Mouse (Mus musculus) intestine, embryonic 14.5 days (tissue): Measurements from ENCODE around the gene Hes7. TPM values are rescaled to one million over a fixed set of nuclear protein-coding genes. Genes with fewer than 3 reads are reported as not detected.

Experiments
- ATAC-seq: fragments of 200-750 bp; cut with Nextera tagmentation; replicated peaks from 2 replicates; pipeline ENCODE4 v1.8.0; 2017; ENCODE audit warnings: low read depth, moderate number of reproducible peaks, moderate TSS enrichment, moderate library complexity; ENCODE audit not compliant: low FRiP score, low TSS enrichment
- DNase-seq: peaks from one replicate; pipeline ENCODE4 v3.0.0-alpha.2; 2018; ENCODE audit warnings: low spot score
- H3K27ac ChIP-seq: fragments of 300-500 bp; sonication (generic); 2 replicates; pipeline ENCODE4 v1.5.1; 2014; ENCODE audit warnings: low read depth, mild to moderate bottlenecking, control low read depth
- H3K27me3 ChIP-seq: fragments of 300-500 bp; sonication (generic); replicated peaks from 2 replicates; pipeline ENCODE4 v1.6.1; 2014; ENCODE audit warnings: low read length, control low read depth; ENCODE audit not compliant: control insufficient read depth, insufficient read depth
- H3K36me3 ChIP-seq: fragments of 300-500 bp; sonication (generic); 2 replicates; pipeline ENCODE4 v1.6.1; 2014; ENCODE audit warnings: low read length, control low read depth; ENCODE audit not compliant: control insufficient read depth, insufficient read depth
- H3K4me1 ChIP-seq: fragments of 300-500 bp; sonication (generic); replicated peaks from 2 replicates; pipeline ENCODE4 v1.6.1; 2014; ENCODE audit warnings: low read length, control low read depth, mixed read lengths; ENCODE audit not compliant: control insufficient read depth, insufficient read depth
- H3K4me2 ChIP-seq: fragments of 300-500 bp; sonication (generic); 2 replicates; pipeline ENCODE4 v1.6.1; 2014; ENCODE audit warnings: low read length
- H3K4me3 ChIP-seq: fragments of 300-500 bp; sonication (generic); 2 replicates; pipeline ENCODE4 v1.5.1; 2014; ENCODE audit warnings: low read depth, low read length, control low read depth, mixed read lengths
- H3K9ac ChIP-seq: fragments of 300-500 bp; sonication (generic); 2 replicates; pipeline ENCODE4 v1.6.1; 2014; ENCODE audit warnings: mild to moderate bottlenecking, low read length
- H3K9me3 ChIP-seq: fragments of 300-500 bp; sonication (generic); 2 replicates; pipeline ENCODE4 v1.6.1; 2016; ENCODE audit warnings: low read length, control low read depth; ENCODE audit not compliant: control insufficient read depth
- WGBS: fragments of 180-500 bp; shearing (Covaris S2); extraction: QIAGEN DNeasy Blood & Tissue Kit; methylation state at CpG from one replicate; pipeline ENCODE4 v1.1.7; 2014; 5-methylcytosine and 5-hydroxymethylcytosine counted together
- polyA plus RNA-seq: library from polyadenylated mRNA; unstranded; fragments of >200 nt; fragmentation: Nextera tagmentation; extraction: Ambion mirVana; gene quantifications from 2 replicates; pipeline ENCODE4 v1.2.1, GENCODE M21; 2014

The Hes7 gene
- 0.28 and 0.32 TPM in 2 replicates for polyA plus RNA-seq

DNA sequence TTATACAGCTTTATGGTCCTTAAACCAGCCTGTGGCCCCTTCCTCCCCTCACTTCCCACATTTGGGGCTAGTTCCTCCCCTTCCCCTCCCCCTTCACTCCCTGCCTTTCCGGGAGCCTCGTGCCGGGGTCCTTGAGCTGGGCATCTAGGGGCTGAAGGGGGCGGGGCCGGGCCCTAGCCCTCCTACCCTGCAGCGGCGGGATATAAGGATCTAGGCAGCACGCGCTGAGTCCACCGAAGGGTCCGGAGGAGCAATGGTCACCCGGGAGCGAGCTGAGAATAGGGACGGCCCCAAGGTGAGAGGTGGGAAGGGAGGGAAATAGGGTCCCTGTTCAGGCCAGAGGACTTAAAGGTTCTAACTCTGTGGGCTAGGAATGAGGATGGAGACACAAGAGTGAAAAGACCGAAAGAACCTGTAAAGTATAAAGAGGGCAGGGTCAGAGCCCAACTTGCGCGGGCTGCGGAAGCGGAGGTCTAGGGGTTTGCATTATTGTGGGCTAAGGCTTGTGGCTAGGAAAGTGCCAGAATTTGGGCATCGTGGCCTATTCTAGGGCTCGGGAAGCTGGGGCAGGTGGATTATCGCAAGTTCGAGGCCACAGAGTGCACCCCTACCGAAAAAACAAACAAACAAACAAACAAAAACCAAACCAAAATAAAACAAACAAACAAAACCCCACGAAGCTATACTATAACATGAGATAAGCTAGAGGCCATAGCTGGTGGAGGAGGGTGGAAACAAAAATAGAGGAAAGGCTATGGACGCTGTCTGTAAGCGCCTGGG is at the start of gene Hes7:
Gene Hes7, plus strand, starts transcription at position 184 of the 780 bp plus-strand sequence.
- ATAC-seq (no peak), DNase-seq (peak; percentile 63)
- H3K9me3 ChIP-seq: no peaks in the 10 kb centered on the region
- H3K9ac ChIP-seq: peak within 1 kb of the TSS; percentile 60
- H3K4me2 ChIP-seq: peak within 1 kb of the TSS; percentile 94
- 2% methylated on average over 27 of the region's 27 CpGs for WGBS
- no peak within 1 kb of the TSS for H3K27ac ChIP-seq
- H3K27me3 ChIP-seq: 0 out of 2 replicates have a peak, but pooled peaks cover 4% of the 10 kb centered on the region
- H3K4me1 ChIP-seq: peaks cover 26% of the 10 kb centered on the region
- H3K36me3 ChIP-seq: no peaks in the 10 kb centered on the region
- H3K4me3 ChIP-seq: peak within 1 kb of the TSS; percentile 82

DNA sequence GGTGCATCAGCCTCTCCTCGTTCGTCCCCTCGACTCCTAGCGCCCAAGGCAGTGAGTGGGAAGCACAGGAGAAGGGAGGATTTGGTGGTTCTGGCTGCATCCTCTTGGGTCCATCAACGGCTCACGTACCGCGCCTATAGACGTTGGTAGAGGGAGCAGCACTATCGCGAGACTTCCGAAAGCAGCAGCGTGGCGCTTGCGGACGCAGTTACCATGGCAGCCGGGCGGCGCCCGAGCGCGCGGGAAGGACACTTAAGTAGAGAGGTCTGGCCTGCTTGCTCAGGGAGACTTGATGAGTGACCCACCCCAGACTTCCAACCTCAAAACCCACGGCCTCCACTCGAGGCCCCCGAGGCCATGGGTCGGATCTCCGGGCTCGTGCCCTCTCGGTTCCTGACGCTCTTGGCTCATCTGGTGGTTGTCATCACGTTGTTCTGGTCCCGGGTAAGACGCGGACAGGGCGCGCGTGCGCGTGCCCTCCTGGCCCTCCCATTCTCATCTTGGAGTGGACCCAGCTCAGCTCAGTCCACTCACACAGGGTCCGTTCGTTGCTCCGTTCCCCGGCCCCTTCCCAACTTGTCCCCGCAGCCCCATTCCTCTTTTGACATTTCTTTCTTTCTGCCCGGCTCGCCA is 49.5 kb upstream of the Hes7 start, which contains the start of gene Tmem107:
Gene Tmem107, plus strand, starts transcription at position 217 of the 633 bp plus-strand sequence.
- H3K27ac ChIP-seq: peak within 1 kb of the TSS; percentile 91
- peaks cover 18% of the 10 kb centered on the region for H3K4me1 ChIP-seq
- H3K9me3 ChIP-seq: no peaks in the 10 kb centered on the region
- peak; percentile 83 for ATAC-seq
- H3K4me3 ChIP-seq: peak within 1 kb of the TSS; percentile 71
- no peaks in the 10 kb centered on the region for H3K27me3 ChIP-seq
- H3K9ac ChIP-seq: peak within 1 kb of the TSS; percentile 77
- peak; percentile 95 for DNase-seq
- H3K36me3 ChIP-seq: no peaks in the 10 kb centered on the region
- peak within 1 kb of the TSS; percentile 71 for H3K4me2 ChIP-seq
- WGBS: under 1% methylated on average over 47 of the region's 47 CpGs

DNA sequence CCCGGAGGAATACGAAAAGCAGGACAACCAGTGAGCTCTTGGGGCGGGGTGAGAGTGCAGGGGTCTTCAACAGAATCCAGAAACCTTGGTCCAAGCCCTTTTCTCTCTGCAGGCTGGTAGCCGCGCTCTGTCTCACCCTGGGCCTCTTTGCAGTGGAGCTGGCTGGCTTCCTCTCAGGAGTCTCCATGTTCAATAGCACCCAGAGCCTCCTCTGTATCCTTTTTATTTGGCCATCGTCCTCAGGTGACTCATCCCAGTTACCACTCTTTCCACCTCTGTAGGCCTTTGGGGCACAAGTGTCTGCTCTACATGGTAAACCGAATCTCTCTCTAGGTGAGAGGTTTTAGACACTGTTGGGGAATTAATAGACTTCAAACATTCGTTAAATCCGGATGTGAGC is 48.9 kb upstream of the Hes7 start:
- ATAC-seq (no peak), DNase-seq (peak; percentile 61)
- Histone ChIP-seq H3K9me3 (no peaks in the 10 kb centered on the region), H3K27me3 (no peaks in the 10 kb centered on the region), H3K9ac (peak overlapping the region; percentile 77), H3K36me3 (no peaks in the 10 kb centered on the region), H3K4me3 (peak overlapping the region; percentile 71), H3K4me2 (peak overlapping the region; percentile 71), H3K4me1 (peaks cover 18% of the 10 kb centered on the region), H3K27ac (peak overlapping the region; percentile 91)
- WGBS: 27% methylated on average over 9 of the region's 9 CpGs

DNA sequence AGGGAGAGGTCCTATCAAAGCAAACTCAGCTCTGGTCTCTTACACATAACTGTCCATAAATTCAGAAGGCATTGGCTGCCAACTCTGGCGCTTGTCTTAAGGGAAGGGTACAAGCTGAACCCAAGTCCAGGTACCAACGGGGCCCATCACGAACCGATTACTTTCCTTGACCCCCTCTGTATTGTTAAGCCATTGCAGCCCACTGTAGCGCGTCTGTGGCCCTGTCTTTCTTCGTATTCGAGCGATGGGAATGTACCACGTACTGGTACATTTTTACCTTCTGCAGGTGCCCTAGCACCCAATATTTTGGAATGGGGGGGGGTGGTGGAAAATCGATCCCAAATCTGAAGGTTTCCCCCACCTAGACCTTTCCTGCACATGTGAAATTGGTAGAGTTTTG is 48.0 kb upstream of the Hes7 start:
- no peak overlapping the region for H3K9ac ChIP-seq
- ATAC-seq: no peak

DNA sequence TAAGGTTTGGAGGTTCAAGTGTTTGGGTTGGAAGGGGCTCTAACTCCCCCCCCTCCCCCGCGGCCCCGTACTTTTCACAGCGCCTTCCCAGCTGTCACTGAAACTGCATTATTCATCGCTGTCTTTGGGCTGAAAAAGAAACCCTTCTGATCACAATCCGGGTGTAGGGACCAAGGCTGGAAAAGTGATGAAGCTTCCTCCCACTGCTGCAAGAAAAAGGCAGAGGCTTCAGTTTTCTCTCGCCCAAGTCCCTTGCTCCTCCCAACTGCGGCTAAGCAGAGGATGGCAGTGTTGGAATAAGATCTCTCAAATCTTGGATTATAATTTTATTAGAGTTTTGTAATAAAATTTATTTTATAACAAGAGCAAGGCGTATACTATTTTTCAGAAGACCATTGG is 47.5 kb upstream of the Hes7 start:
- 6% methylated on average over 9 of the region's 9 CpGs for WGBS
- H3K9ac ChIP-seq: peak overlapping the region; percentile 70
- peak overlapping the region; percentile 25 for H3K4me3 ChIP-seq

More for the DNA sequence above, 48.0 kb upstream of the Hes7 start:
- no peaks in the 10 kb centered on the region for H3K9me3 ChIP-seq
- WGBS: 85% methylated on average over 11 of the region's 11 CpGs
- peaks cover 18% of the 10 kb centered on the region for H3K4me1 ChIP-seq
- H3K4me3 ChIP-seq: peak overlapping the region; percentile 25
- H3K4me2 ChIP-seq: peak overlapping the region; percentile 46
- DNase-seq: no peak
- H3K36me3 ChIP-seq: no peaks in the 10 kb centered on the region
- H3K27ac ChIP-seq: peak overlapping the region; percentile 94; the same call in 1 of the 2 replicates
- no peaks in the 10 kb centered on the region for H3K27me3 ChIP-seq

DNA sequence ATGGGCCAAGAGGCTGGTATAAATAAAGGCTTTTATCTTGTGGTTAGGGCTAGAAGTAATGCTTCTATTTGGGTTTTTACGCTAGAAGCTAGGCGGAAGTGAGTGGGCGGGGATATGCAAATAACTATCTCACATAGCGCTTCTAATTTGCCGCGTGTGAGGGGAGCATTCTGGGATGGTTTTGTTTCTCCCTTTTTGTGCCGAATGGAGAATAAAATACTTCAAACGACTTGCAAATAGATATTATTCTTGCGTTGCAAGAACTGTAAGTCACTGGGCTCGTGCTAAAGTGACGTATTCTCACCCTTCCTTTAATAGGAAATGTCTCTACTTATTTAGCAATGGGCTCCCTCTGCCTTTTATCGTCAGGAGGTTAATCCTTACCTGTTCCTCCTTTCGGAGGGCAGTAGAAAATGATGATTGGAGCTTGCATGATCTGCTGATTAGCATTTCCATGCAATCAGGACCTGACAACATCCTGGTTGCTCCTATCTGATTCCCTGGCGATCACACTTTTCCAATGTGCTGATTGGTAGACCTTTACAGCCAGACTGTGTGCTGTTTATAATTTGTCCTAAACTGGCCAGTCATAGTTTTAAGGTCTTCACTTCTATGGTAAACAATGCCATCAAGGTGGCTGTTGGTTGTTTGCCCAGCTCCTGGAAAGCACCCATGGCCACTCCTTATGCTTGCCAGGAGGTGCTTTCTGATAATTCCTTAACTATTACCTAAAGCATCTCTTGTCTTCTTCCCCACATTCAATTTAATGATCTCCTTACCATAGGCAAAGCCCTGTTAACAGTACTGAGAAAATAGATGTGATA is 46.9 kb upstream of the Hes7 start:
- Histone ChIP-seq H3K4me3 (peak overlapping the region; percentile 25), H3K27me3 (no peaks in the 10 kb centered on the region), H3K9me3 (no peaks in the 10 kb centered on the region), H3K9ac (peak overlapping the region; percentile 70), H3K36me3 (no peaks in the 10 kb centered on the region), H3K27ac (peak overlapping the region; percentile 94), H3K4me2 (peak overlapping the region; percentile 46), H3K4me1 (peaks cover 18% of the 10 kb centered on the region)
- under 1% methylated on average over 14 of the region's 14 CpGs for WGBS
- ATAC-seq: peak; percentile 73
- DNase-seq: peak; percentile 90

More for the DNA sequence above, 47.5 kb upstream of the Hes7 start:
- H3K4me2 ChIP-seq: peak overlapping the region; percentile 46
- DNase-seq: no peak
- no peaks in the 10 kb centered on the region for H3K9me3 ChIP-seq
- H3K27ac ChIP-seq: peak overlapping the region; percentile 94
- no peaks in the 10 kb centered on the region for H3K27me3 ChIP-seq
- peaks cover 18% of the 10 kb centered on the region for H3K4me1 ChIP-seq
- ATAC-seq: no peak
- no peaks in the 10 kb centered on the region for H3K36me3 ChIP-seq

DNA sequence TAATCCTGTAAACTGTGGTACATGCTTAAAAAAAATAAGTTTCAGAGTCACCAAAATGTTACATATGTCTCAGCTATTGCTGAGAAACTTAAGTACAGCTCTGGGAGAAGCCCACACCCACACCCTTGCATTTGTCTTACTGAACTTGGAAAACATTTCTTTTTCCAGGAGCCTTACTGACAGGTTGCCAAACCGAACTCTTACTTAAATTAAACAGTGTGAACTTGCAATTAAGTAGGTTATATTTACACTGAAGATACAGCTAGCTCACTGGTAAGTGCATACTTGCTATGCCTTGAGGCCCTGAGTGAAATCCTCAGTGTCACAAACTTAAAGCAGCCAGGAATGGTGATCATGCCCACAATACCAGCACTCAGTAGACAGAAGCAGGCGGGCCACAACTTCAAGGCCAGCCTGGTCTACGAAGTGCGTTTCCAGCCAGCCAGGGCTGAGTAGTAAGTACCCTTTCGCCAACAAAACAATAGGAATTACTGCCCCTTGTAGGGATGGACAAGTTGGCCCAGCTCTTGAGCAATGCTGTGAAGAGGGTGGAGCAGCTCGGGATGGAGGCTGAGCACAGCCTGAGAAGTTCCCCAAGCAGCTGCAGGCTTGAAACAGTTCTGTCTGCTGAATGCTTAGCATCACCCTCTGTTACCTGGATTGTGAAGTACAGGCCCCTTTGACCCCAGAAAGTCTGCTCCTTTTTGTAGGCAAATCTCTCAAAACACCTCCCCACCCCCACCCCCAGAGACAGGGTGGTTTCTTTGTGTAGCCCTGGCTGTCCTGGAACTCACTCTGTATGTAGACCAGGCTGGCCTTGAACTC is 46.0 kb upstream of the Hes7 start:
- Histone ChIP-seq H3K4me1 (peaks cover 18% of the 10 kb centered on the region), H3K4me2 (no peak overlapping the region), H3K36me3 (no peaks in the 10 kb centered on the region), H3K27ac (peak overlapping the region; percentile 94), H3K9me3 (no peaks in the 10 kb centered on the region), H3K27me3 (no peaks in the 10 kb centered on the region), H3K9ac (no peak overlapping the region), H3K4me3 (no peak overlapping the region)
- ATAC-seq: no peak
- no peak for DNase-seq
- WGBS: 43% methylated on average over 6 of the region's 6 CpGs

DNA sequence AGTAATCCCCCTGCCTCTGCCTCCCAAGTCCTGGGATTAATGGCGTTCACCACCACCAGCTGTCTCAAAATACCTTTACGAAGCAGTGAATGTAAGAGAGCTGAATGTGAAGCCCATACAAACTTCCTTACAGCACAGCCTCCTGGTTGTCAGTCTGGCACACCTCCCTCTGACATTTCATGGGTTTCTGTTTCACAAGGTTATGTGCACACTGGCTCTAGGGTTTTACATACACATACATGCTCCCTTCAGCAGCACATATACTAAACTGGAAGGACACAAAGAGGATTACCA is 45.5 kb upstream of the Hes7 start:
- ATAC-seq (no peak), DNase-seq (no peak)
- Histone ChIP-seq H3K27me3 (no peaks in the 10 kb centered on the region), H3K4me3 (no peak overlapping the region), H3K36me3 (no peaks in the 10 kb centered on the region), H3K27ac (0 out of 2 replicates have a peak overlapping the region, but pooled peaks have one; percentile 94), H3K4me2 (no peak overlapping the region), H3K4me1 (peaks cover 18% of the 10 kb centered on the region), H3K9me3 (no peaks in the 10 kb centered on the region), H3K9ac (no peak overlapping the region)
- 47% methylated on average over 2 of the region's 2 CpGs for WGBS
